Mouse (Mus musculus) retina, embryonic 14.5 days (tissue): Measurements from ENCODE around the gene Tsen2.

Experiments used
- DNase-seq: peaks from one replicate; pipeline ENCODE4 v3.0.0-alpha.2; 2015; ENCODE audit warnings: low spot score

Gene Tsen2

GRCm38 (mm10) chr6:115541676-115542275 is 2.7 kb upstream of the Tsen2 start:
- DNase-seq, result no peak

GRCm38 (mm10) chr6:115542341-115542740 is 2.1 kb upstream of the Tsen2 start:
- no peak for DNase-seq

GRCm38 (mm10) chr6:115546276-115546675 is 1.8 kb downstream of the Tsen2 start:
- peak; percentile 63 for DNase-seq

GRCm38 (mm10) chr6:115555485-115555884 is 11.0 kb downstream of the Tsen2 start:
- DNase-seq, result no peak

- DNase-seq, result no peak
Measured at GRCm38 (mm10) chr6:115558176-115558575, 13.7 kb downstream of the Tsen2 start.

GRCm38 (mm10) chr6:115559651-115560632 is 15.5 kb downstream of the Tsen2 start:
- DNase-seq, result no peak

- no peak for DNase-seq
Measured at GRCm38 (mm10) chr6:115565479-115566045, 21.1 kb downstream of the Tsen2 start.

GRCm38 (mm10) chr6:115574171-115574570 is 29.7 kb downstream of the Tsen2 start:
- no peak for DNase-seq

GRCm38 (mm10) chr6:115577407-115577806 is 32.9 kb downstream of the Tsen2 start:
- no peak for DNase-seq

- DNase-seq, result no peak
Measured at GRCm38 (mm10) chr6:115577941-115578340, 33.5 kb downstream of the Tsen2 start.

GRCm38 (mm10) chr6:115580810-115581209 is 36.3 kb downstream of the Tsen2 start:
- DNase-seq, result no peak

- DNase-seq, result no peak
Measured at GRCm38 (mm10) chr6:115582328-115583115, 38.1 kb downstream of the Tsen2 start.

GRCm38 (mm10) chr6:115583430-115584125 is 39.1 kb downstream of the Tsen2 start:
- no peak for DNase-seq

GRCm38 (mm10) chr6:115584176-115584575 is 39.7 kb downstream of the Tsen2 start:
- DNase-seq, result no peak

- no peak for DNase-seq
Measured at GRCm38 (mm10) chr6:115586321-115586720, 41.9 kb downstream of the Tsen2 start.

- no peak for DNase-seq
Measured at GRCm38 (mm10) chr6:115591692-115592359, 47.4 kb downstream of the Tsen2 start.

GRCm38 (mm10) chr6:115592458-115592857 is 48.0 kb downstream of the Tsen2 start, which contains the start of gene Mkrn2os:
TSS of gene Mkrn2os (minus strand) at chr6:115592576.
- DNase-seq, result no peak

GRCm38 (mm10) chr6:115593252-115593651 is 48.8 kb downstream of the Tsen2 start:
- DNase-seq, result no peak

- DNase-seq, result no peak
Measured at GRCm38 (mm10) chr6:115594463-115594862, 50.0 kb downstream of the Tsen2 start.

GRCm38 (mm10) chr6:115595667-115596066 is 51.2 kb downstream of the Tsen2 start:
- no peak for DNase-seq

GRCm38 (mm10) chr6:115601322-115601714 is 56.9 kb downstream of the Tsen2 start:
- DNase-seq, result no peak
